Mouse (Mus musculus) brain, adult 2 months (tissue): ENCODE results near the gene Egflam.
A peak's percentile ranks its signal among the peaks of the same experiment; 100 is the strongest.

Experiments used
- DNase-seq: peaks from one replicate; pipeline ENCODE4 v3.0.0; 2011; ENCODE audit warnings: low read depth, low spot score

Egflam gene

GRCm38 (mm10) chr15:7397818-7398608 lies at the start of gene Egflam:
Gene Egflam, minus strand, starts transcription at chr15:7398395.
- no peak for DNase-seq

- DNase-seq = peak; percentile 80
Measured at GRCm38 (mm10) chr15:7443396-7444315, 45.5 kb upstream of the Egflam start.

GRCm38 (mm10) chr15:7442148-7443100 lies 44.2 kb upstream of the Egflam start:
- no peak for DNase-seq

GRCm38 (mm10) chr15:7424282-7424681 lies 26.1 kb upstream of the Egflam start:
- DNase-seq = no peak

GRCm38 (mm10) chr15:7404521-7404920 lies 6.3 kb upstream of the Egflam start:
- DNase-seq = no peak

- no peak for DNase-seq
Measured at GRCm38 (mm10) chr15:7398609-7399540, 680 bp upstream of the Egflam start.

- DNase-seq = no peak
Measured at GRCm38 (mm10) chr15:7397446-7397817, 763 bp downstream of the Egflam start.

GRCm38 (mm10) chr15:7383349-7383748 lies 14.8 kb downstream of the Egflam start:
- no peak for DNase-seq

GRCm38 (mm10) chr15:7382457-7382856 lies 15.7 kb downstream of the Egflam start:
- DNase-seq = no peak

GRCm38 (mm10) chr15:7352635-7353051 lies 45.6 kb downstream of the Egflam start:
- no peak for DNase-seq

- no peak for DNase-seq
Measured at GRCm38 (mm10) chr15:7340703-7341309, 57.4 kb downstream of the Egflam start.

GRCm38 (mm10) chr15:7334517-7335298 lies 63.5 kb downstream of the Egflam start:
- DNase-seq = no peak

GRCm38 (mm10) chr15:7332875-7333274 lies 65.3 kb downstream of the Egflam start:
- DNase-seq = no peak

- peak; percentile 5 for DNase-seq
Measured at GRCm38 (mm10) chr15:7322599-7323311, 75.4 kb downstream of the Egflam start.

- DNase-seq = no peak
Measured at GRCm38 (mm10) chr15:7320901-7321300, 77.3 kb downstream of the Egflam start.

- no peak for DNase-seq
Measured at GRCm38 (mm10) chr15:7315539-7315938, 82.7 kb downstream of the Egflam start.

- no peak for DNase-seq
Measured at GRCm38 (mm10) chr15:7308711-7309110, 89.5 kb downstream of the Egflam start.

- DNase-seq = no peak
Measured at GRCm38 (mm10) chr15:7299892-7300291, 98.3 kb downstream of the Egflam start.
